Mouse (Mus musculus) layer of hippocampus, adult 18-20 months (tissue): ENCODE results near the gene Ccdc124. TPM values are rescaled to one million over a fixed set of nuclear protein-coding genes. Genes with fewer than 3 reads are reported as not detected.
A peak's percentile ranks its signal among the peaks of the same experiment; 100 is the strongest.
"Not testable (repeated sequence)": the region's sequence is repeated elsewhere in the genome, so short reads cannot be mapped to it uniquely, and the experiment has no call there.

Source experiments
- DNase-seq, 2 experiments: peaks; one replicate each; pipeline ENCODE4 v3.0.0; 2022; ENCODE audit warnings: low spot score in 2 of 2
- total RNA-seq, 2 experiments: library from RNA; stranded (reverse); gene quantifications; 2 replicates each; pipeline ENCODE4 v1.2.3; 2021

The Ccdc124 gene
- total RNA-seq, 2 experiments from 2014 or later: 93.2 to 98.5 TPM

GRCm38 (mm10) chr8:70895571-70896259, 22.0 kb upstream of the Ccdc124 start:
- DNase-seq: not testable (repeated sequence)

DNA sequence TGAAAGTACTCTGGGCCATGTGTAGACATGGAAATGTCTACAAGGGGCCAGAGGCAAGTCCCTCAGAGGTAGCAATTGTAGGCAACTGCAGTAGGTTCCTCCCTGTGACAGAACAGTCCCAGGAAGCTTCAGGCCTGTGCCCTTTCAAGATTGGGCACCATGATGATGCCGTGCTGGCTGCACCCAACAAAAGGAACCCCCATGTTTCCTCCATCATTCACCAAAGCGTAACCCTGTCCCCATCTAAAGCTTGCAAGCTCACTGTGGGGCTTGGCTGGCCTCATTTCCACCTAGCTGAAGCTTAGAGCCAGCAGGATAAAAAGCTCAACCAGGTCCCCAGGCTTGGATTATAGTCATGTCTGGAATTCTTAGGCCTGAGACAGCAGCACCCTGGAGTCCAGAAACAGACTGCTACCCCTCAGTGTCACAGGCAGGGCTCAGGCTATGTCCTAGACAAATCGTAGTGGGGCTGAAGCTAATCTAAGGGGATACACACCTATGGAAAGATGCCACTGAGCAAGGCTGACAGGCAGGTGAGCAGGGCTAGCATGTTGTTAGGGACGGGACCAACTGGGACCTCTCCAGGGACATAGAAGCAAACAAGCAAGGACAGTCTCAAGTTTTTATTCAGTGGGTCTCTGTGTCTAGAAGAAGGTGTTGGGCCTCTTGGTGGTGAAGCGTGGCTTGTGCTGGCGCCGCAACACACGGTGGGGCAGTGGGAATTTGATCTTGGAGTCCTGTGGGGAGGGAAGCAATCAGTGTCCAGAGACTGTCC, 21.2 kb upstream of the Ccdc124 start:
- DNase-seq: no peak

DNA sequence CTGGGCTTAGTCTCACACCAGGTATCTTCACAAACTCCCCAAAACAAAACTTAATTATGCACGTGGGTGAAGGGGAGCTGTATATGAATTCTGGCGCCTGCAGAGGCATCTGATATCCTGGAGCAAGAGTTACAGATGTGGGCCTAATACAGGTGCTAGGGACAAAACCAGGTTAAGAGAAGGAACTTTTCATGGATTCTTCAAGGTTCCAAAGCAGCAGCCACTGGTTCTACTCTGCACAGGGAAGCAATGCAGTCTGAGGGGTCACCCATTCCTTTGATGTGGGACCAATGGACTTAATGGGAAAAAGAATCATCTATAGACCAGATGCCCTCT, 20.6 kb upstream of the Ccdc124 start:
- DNase-seq: no peak

DNA sequence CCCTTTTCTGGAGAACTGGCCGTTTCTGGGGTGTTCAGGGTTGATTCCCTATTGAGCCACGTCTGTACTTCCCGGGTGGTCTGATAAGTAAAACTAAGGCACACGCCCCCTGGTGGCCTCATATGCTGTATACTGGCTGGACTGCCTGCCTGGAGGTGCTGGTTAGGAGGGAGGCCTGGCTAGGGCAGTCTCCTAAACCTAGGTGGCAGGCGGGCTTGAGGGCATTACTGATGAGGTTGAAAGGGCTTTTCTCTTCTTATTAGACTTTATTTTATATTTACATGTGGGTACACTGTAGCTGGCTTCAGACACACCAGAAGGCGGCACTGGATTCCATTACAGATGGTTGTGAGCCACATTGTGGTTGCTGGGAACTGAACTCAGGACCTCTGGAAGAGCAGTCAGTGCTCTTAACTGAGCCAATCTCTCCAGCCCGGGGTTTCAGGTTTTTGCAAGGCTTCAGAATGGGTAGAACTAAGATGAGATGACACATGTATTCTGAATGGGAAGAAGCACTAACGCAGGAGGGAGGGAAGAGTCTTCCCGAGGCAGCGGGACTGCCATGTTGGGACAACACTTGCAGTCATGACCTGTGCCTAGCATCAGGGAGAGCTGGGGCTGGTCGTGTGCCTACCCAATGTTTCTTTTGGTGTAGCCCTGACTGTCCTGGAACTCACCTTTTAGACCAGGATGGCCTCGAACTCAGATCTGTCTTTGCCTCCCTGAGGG, 20.1 kb upstream of the Ccdc124 start:
- peak in 1 of 2 experiments; percentile 73 for DNase-seq

DNA sequence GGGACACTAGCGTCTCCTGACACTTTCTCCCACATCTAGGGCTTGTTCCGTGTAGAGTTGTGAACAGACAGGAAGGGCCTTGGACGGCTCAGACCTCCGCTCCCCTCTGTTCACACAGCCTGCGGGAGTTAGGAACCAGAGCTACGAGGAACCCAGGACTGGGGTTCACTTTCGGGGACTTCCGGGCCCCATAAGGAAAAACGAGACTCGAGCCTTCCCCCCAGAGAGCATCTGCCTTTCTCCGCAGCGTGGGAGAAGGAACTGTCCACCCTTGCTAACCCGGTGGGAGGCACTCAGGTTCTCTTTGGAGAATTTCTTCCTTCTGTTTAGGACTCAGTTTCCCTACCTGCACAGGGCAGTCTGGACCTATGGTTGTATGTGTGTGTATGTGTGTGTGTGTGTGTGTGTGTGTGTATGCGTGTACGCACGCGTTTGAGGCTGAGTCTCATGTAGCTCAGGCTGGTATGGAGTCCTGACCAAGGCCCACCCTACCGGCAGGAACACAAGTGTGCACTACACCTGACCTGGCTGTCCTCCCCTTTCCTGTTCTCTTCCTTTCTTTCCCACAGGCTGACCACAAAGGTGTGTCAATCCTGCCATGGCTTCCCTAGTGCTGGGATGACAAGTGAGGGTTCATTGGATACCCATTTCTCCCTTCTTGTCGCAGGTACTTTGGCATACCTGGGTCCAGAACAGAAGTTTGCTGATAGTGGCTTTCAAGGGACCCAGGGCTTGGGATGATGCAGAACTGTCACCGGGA, 19.3 kb upstream of the Ccdc124 start:
- DNase-seq: no peak

- DNase-seq: no peak
Observed at GRCm38 (mm10) chr8:70892022-70892895, 18.5 kb upstream of the Ccdc124 start, which contains the start of gene Slc5a5. Slc5a5 (minus strand) TSS chr8:70892757.

GRCm38 (mm10) chr8:70891356-70891755, 17.6 kb upstream of the Ccdc124 start:
- DNase-seq: no peak

DNA sequence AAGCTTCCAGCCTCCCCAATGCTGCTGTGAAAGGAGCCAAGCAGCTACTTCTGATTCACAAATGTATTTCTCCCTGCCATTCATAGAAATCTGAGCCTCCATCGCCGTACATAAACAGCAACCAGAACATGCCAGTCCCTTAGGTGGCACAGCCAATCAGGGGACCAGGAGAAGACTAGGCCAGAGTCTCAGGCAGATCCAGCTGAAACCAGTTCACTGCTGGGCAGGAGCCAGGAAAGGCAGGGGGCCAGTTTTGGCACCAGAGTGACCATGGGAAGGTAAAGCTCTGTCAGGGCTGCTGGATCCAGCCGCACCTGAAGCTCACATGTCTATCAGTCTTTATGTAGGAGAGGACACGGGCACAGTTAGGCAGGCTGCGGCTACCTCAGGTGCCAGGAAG, 16.9 kb upstream of the Ccdc124 start:
- DNase-seq: no peak

DNA sequence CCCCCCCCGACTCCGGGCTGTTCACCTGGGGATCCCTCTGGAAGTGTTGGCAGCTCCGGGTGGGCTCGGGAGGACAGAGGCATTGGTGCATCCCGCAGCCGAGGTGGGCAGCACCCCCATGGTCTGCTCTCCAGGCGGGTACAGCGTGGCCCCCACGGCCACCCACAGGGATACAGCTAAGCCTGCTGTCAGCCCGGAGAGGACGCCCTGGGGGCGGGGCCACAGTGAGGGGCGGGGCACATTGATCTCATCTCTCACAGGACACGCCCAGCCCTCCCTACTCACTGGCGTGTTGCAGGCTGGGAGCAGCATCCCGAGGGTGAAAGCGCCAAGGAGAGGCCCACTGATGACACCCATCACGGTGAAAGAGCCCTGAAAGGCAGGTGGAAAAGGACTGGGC, 13.9 kb upstream of the Ccdc124 start:
- DNase-seq: peak; percentile 57 to 66

GRCm38 (mm10) chr8:70885612-70886011, 11.9 kb upstream of the Ccdc124 start:
- DNase-seq: no peak

- no peak for DNase-seq
Observed at GRCm38 (mm10) chr8:70884683-70885082, 10.9 kb upstream of the Ccdc124 start.

DNA sequence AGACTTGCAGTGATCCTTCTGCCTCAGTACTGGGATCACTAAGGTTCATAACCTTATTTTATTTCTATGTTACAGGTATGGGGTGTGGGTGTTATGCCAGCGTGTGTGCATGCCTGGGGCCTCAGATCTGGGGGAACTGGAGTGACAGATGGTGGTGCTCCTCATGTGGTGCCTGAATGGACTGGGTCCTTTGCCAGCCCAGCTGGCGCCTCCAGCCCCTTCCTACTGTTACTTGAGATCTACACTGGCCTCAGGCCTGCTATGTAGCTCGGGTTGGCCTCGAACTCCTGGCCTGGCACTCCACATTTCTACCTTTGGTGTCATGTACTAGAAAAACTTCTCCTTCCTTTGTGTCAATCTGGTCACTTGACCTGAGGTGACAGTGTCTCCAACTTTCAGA, 10.5 kb upstream of the Ccdc124 start:
- DNase-seq: no peak

DNA sequence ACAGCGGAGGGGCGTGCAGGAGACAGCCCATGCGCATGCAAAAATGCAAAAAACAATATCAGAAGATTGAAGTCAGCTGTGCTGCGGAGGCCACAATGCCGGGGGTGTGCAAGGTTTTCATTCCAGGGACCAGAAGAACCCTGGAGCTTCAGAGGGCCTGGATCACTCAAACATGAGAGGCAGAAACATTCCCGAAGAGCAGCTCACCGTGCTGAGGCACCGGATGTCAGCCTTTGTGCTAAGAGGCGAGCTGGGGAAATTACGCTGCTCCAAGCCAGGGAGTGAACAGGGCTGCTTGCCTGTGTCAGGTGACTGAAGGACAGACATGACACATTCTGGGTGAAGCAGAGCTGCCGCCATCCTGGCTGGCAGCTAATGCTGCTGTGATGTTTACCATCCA, 6.8 kb upstream of the Ccdc124 start:
- no peak for DNase-seq

DNA sequence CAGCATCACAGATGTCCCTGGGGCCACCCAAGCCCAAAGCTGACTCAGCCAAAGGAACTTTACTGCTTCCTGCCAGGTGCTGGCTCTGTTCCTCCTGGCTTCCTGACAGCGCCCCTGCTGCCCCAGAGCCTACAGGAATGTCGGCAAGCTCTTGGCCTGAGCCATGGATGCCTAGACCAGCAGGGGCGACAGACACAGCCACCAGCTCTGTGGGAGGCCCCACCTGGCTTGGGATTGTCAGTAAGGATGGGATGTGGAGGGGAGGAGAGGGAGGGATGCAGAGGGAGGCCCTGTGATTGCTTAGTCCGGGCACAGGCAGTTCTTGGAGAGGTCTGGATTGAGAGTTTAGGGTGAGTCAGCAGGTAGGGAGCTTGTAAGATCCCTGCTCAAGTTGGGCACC, 6.4 kb upstream of the Ccdc124 start:
- no peak for DNase-seq

DNA sequence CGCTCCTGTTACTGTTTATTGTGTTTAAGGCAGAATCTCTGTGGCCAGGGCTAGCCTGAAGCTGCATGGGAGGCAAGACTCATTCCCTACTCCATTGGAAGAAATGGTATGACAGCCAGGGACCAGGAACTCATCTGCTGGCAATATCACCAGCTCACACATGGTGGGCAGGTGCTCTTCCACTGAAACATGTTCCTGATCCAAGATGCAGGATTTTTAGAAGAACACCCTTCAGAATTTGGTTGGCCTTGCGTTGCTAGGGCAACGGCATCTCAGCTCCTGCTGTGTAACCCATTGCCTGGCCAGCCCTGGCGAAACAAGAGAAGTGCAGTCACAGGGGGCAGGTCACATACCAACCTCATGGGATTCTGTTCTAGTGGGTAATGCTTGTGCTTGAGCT, 5.8 kb upstream of the Ccdc124 start:
- DNase-seq: no peak

DNA sequence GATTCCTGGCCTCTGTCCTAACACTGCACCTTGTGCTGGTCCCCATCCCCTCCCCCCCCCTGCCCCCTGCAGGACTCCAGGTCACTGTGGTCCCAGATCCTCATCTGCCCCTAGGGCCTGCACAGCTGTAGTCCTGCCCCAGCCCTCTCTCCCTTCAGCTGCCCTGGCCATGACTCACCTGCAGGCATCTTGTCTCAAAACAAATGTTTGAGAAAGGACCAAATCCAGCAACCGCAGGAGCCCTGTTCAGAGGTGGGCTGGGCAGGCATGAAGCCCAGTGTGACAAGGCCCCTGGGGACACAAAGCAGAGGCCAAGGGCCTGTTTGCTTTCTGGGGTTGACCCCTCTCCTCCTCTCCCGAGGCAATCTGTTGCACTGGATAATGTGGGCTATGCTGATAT, 4.4 kb upstream of the Ccdc124 start:
- DNase-seq: no peak

DNA sequence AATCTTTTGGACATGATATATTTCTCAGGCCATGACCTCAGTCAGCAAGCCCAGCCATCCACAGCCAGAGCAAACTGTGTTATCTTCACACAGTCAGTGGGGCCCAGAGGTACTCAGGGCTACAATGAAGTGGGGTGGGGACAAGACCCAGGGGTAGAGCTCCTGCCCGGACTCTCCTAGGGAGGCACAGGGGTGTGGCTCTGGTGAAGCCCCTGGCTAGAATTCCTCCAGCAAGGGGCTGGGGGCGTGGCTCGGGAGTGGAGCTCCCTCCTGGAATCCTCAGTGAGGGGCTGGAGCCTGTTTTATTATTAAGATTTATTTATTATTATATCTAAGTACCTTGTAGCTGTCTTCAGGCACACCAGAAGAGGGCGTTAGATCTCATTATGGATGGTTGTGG, 2.6 kb upstream of the Ccdc124 start:
- no peak for DNase-seq

DNA sequence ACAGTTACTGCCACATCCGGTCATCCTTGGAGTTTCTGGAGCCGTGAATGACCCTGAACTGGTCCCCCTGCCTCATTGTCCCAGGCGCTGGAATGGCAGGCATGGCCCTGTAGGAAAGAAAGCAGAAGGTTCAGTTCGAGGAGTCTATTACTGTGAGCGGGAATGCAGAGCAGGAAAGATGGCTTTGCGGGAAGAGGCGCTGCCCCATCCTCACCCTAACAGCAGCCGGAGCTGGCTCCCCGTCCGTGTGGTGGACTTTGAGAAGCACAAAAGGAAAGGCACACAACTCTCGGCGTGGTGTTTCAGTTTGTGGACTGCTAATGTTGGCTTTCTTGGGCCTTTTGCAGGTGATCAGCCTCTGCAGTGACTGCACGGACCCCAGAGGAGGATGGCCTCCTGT, 706 bp upstream of the Ccdc124 start:
- no peak for DNase-seq

GRCm38 (mm10) chr8:70872643-70873363, 932 bp downstream of the Ccdc124 start:
- DNase-seq: no peak
